Mouse (Mus musculus): ENCODE data around the gene Arhgap10. TPM values are rescaled to one million over a fixed set of nuclear protein-coding genes. Genes with fewer than 3 reads are reported as not detected.
"Not testable (repeated sequence)": the region's sequence is repeated elsewhere in the genome, so short reads cannot be mapped to it uniquely, and the experiment has no call there.

Arhgap10 gene
- polyA plus RNA-seq, 1 experiment, result 0.32 TPM

- H3K36me3 ChIP-seq (ENCODE audit: control insufficient read depth), result no peaks in the 10 kb centered on the region; the same call in 1 of the 2 replicates
- H3K27me3 ChIP-seq (ENCODE audit: control insufficient read depth), result no peaks in the 10 kb centered on the region
- TF ChIP-seq TAL1 (IDR thresholded peaks at IDR 0.05; ENCODE audit: low read length) (no peak), GATA1 (IDR thresholded peaks at IDR 0.05; ENCODE audit: low read length) (no peak)
- no peaks in the 10 kb centered on the region for H3K4me1 ChIP-seq (ENCODE audit: control insufficient read depth)
- H3K9me3 ChIP-seq (ENCODE audit: control insufficient read depth, low read length), result no peaks in the 10 kb centered on the region
- no peak overlapping the region for H3K4me3 ChIP-seq (replicated peaks)
Measured at GRCm38 (mm10) chr8:77342144-77342543, 175.6 kb downstream of the Arhgap10 start.

DNA sequence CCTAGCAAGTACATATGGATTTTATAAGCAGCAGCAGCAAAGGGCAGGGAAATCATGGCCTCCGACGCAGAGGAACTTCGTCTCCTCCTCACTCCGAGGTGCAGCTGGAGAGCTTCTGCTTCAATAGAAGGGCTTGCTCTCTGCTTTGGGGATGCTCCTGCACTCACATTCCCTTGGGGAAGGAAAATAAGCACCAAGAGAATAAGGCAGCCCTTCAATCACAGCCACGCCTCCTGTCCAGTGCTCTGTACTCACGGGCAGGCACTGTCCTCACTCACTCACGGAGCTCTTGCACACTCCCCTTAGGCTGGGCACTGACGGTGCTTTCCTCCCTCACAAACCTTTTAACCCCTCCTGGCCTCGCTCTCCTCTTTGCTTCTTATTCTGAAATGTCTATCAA, 176.4 kb downstream of the Arhgap10 start:
- no peaks in the 10 kb centered on the region for H3K4me1 ChIP-seq (ENCODE audit: control insufficient read depth)
- H3K4me3 ChIP-seq (replicated peaks), result no peak overlapping the region
- H3K36me3 ChIP-seq (ENCODE audit: control insufficient read depth), result no peaks in the 10 kb centered on the region; the same call in 1 of the 2 replicates
- TF ChIP-seq GATA1 (IDR thresholded peaks at IDR 0.05; ENCODE audit: low read length) (no peak), TAL1 (IDR thresholded peaks at IDR 0.05; ENCODE audit: low read length) (no peak)
- no peaks in the 10 kb centered on the region for H3K27me3 ChIP-seq (ENCODE audit: control insufficient read depth)
- H3K9me3 ChIP-seq (ENCODE audit: control insufficient read depth, low read length), result no peaks in the 10 kb centered on the region

GRCm38 (mm10) chr8:77340046-77340747, 177.6 kb downstream of the Arhgap10 start:
- H3K4me3 ChIP-seq (replicated peaks), result no peak overlapping the region
- H3K36me3 ChIP-seq (ENCODE audit: control insufficient read depth), result no peaks in the 10 kb centered on the region; the same call in 1 of the 2 replicates
- no peaks in the 10 kb centered on the region for H3K27me3 ChIP-seq (ENCODE audit: control insufficient read depth)
- TF ChIP-seq TAL1 (IDR thresholded peaks at IDR 0.05; ENCODE audit: low read length), result no peak
- no peak for TF ChIP-seq GATA1 (IDR thresholded peaks at IDR 0.05; ENCODE audit: low read length)
- no peaks in the 10 kb centered on the region for H3K9me3 ChIP-seq (ENCODE audit: control insufficient read depth, low read length)
- no peaks in the 10 kb centered on the region for H3K4me1 ChIP-seq (ENCODE audit: control insufficient read depth)

DNA sequence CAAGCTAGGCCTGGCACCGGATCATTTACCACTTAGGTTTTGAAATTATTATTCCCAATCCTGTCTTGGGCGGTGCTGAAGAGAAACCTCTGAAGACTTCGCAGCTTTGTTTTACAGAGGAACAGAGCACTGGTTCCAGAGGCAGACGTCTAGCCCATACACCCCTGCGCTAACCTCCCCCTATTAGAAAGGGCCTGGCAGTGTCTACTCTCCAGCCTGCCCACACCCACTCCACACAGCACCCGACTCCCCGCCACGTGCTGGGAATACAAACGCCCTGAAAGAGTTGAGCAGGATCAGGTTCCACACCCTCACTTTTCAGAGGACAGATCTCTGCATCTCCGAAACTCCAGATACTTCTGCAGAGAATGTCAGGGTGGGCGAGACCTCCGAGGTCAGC, 180.5 kb downstream of the Arhgap10 start:
- no peaks in the 10 kb centered on the region for H3K36me3 ChIP-seq (ENCODE audit: control insufficient read depth)
- no peaks in the 10 kb centered on the region for H3K27me3 ChIP-seq (ENCODE audit: control insufficient read depth)

GRCm38 (mm10) chr8:77331180-77331579, 186.6 kb downstream of the Arhgap10 start:
- Histone ChIP-seq H3K4me1 (ENCODE audit: control insufficient read depth) (no peaks in the 10 kb centered on the region), H3K4me3 (replicated peaks) (no peak overlapping the region), H3K36me3 (ENCODE audit: control insufficient read depth) (no peaks in the 10 kb centered on the region), H3K9me3 (ENCODE audit: control insufficient read depth, low read length) (no peaks in the 10 kb centered on the region), H3K27me3 (ENCODE audit: control insufficient read depth) (no peaks in the 10 kb centered on the region)
- TF ChIP-seq GATA1 (IDR thresholded peaks at IDR 0.05; ENCODE audit: low read length) (no peak), TAL1 (IDR thresholded peaks at IDR 0.05; ENCODE audit: low read length) (no peak)

More for the DNA sequence above, 180.5 kb downstream of the Arhgap10 start:
- H3K4me1 ChIP-seq (ENCODE audit: control insufficient read depth), result no peaks in the 10 kb centered on the region
- TF ChIP-seq GATA1 (IDR thresholded peaks at IDR 0.05; ENCODE audit: low read length) (no peak), TAL1 (IDR thresholded peaks at IDR 0.05; ENCODE audit: low read length) (no peak)
- no peak overlapping the region for H3K4me3 ChIP-seq (replicated peaks)
- H3K9me3 ChIP-seq (ENCODE audit: control insufficient read depth, low read length), result no peaks in the 10 kb centered on the region

DNA sequence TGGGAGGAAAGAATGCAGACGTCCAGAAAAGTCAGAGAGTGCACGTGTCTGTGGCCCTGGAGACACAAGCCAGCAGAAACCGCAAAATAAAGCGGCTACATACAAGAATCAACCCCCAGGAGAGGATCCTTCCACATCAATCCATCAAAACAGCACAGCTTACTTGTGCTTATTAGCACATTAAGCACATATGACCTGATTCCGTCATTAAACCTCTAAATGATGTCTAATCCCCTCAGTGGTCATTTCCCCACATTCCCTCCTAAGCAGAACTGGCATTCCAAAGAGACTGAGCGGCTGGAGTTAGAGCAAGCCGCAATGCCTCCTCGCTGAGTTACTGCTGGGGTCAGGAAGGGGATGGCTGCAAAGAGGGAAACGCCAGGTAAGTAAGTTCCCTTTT, 187.4 kb downstream of the Arhgap10 start:
- no peaks in the 10 kb centered on the region for H3K36me3 ChIP-seq (ENCODE audit: control insufficient read depth)
- no peaks in the 10 kb centered on the region for H3K27me3 ChIP-seq (ENCODE audit: control insufficient read depth)
- TF ChIP-seq TAL1 (IDR thresholded peaks at IDR 0.05; ENCODE audit: low read length) (no peak), GATA1 (IDR thresholded peaks at IDR 0.05; ENCODE audit: low read length) (no peak)
- no peaks in the 10 kb centered on the region for H3K9me3 ChIP-seq (ENCODE audit: control insufficient read depth, low read length)
- no peak overlapping the region for H3K4me3 ChIP-seq (replicated peaks)
- no peaks in the 10 kb centered on the region for H3K4me1 ChIP-seq (ENCODE audit: control insufficient read depth)

DNA sequence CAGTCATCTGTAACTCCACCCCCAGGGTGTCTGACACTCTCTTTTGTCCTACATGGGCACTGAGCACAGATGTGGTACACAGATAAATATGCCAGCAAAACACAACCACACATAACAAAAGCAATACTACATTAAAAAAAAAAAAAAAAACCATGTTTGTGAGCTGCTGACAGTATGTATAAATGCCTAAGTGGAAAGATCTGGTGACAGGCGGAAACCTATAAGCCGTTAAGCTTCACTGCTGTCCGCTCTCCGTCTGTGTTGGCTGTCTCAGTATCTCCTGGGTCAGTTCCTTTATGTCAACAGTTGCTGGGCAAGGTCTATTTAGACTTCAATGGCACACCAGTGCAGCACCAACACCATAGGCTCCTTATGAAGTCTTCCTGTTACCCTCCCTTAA, 188.0 kb downstream of the Arhgap10 start:
- H3K4me3 ChIP-seq (replicated peaks), result no peak overlapping the region
- H3K36me3 ChIP-seq (ENCODE audit: control insufficient read depth), result no peaks in the 10 kb centered on the region
- no peaks in the 10 kb centered on the region for H3K9me3 ChIP-seq (ENCODE audit: control insufficient read depth, low read length)
- H3K27me3 ChIP-seq (ENCODE audit: control insufficient read depth), result no peaks in the 10 kb centered on the region
- TF ChIP-seq TAL1 (IDR thresholded peaks at IDR 0.05; ENCODE audit: low read length) (no peak), GATA1 (IDR thresholded peaks at IDR 0.05; ENCODE audit: low read length) (no peak)
- no peaks in the 10 kb centered on the region for H3K4me1 ChIP-seq (ENCODE audit: control insufficient read depth)

DNA sequence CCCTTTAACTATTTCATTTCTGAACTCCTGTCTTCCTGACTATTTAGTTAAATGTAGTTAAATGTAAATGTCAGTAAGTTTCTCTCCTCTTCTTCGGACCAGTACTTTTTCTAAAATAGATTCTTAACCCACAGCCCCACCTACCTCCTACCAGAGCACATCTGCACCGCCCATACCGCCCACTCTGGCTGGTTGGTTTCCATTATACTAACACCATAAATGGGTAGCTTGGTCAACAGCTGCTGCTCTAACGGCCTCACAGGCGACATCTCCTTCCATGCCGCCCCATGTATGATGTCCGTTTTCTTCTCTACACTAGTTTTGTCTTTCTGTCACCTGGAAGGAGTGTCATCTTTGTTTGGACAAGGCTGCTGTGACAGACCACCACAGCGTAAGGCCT, 189.3 kb downstream of the Arhgap10 start:
- H3K27me3 ChIP-seq (ENCODE audit: control insufficient read depth), result no peaks in the 10 kb centered on the region
- H3K9me3 ChIP-seq (ENCODE audit: control insufficient read depth, low read length), result no peaks in the 10 kb centered on the region
- H3K4me3 ChIP-seq (replicated peaks), result no peak overlapping the region
- H3K4me1 ChIP-seq (ENCODE audit: control insufficient read depth), result no peaks in the 10 kb centered on the region
- no peaks in the 10 kb centered on the region for H3K36me3 ChIP-seq (ENCODE audit: control insufficient read depth)
- TF ChIP-seq GATA1 (IDR thresholded peaks at IDR 0.05; ENCODE audit: low read length) (no peak), TAL1 (IDR thresholded peaks at IDR 0.05; ENCODE audit: low read length) (no peak)

DNA sequence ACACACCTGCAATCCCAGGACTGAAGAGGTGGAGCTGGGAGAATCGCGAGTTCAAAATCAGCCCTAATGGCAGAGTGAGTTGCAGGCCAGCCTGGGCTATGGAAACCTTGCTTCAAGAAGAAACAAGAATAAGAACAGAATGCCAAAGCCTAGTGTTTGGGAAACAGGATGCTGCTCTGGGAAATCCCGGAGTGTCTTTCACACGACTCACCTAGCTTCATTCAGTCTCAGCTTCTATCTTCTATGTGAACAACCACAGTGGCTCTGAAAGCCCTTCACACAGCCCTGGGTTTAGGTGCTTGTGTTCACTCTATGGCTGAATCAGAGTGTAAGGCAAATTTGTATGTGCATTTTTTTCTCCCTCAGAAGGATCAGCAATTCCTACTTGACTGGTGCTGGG, 190.4 kb downstream of the Arhgap10 start:
- no peaks in the 10 kb centered on the region for H3K36me3 ChIP-seq (ENCODE audit: control insufficient read depth)
- H3K4me1 ChIP-seq (ENCODE audit: control insufficient read depth), result no peaks in the 10 kb centered on the region
- H3K9me3 ChIP-seq (ENCODE audit: control insufficient read depth, low read length), result no peaks in the 10 kb centered on the region
- TF ChIP-seq TAL1 (IDR thresholded peaks at IDR 0.05; ENCODE audit: low read length) (no peak), GATA1 (IDR thresholded peaks at IDR 0.05; ENCODE audit: low read length) (no peak)
- no peak overlapping the region for H3K4me3 ChIP-seq (replicated peaks)
- H3K27me3 ChIP-seq (ENCODE audit: control insufficient read depth), result no peaks in the 10 kb centered on the region

GRCm38 (mm10) chr8:77322727-77323126, 195.0 kb downstream of the Arhgap10 start:
- not testable (repeated sequence) for H3K4me1 ChIP-seq (ENCODE audit: control insufficient read depth); H3K36me3 ChIP-seq (ENCODE audit: control insufficient read depth); H3K4me3 ChIP-seq (replicated peaks); H3K27me3 ChIP-seq (ENCODE audit: control insufficient read depth); H3K9me3 ChIP-seq (ENCODE audit: control insufficient read depth, low read length)
